Mouse (Mus musculus): Measurements from ENCODE around the gene Lhpp.
"Not testable (repeated sequence)": the region's sequence is repeated elsewhere in the genome, so short reads cannot be mapped to it uniquely, and the experiment has no call there.

The Lhpp gene

DNA sequence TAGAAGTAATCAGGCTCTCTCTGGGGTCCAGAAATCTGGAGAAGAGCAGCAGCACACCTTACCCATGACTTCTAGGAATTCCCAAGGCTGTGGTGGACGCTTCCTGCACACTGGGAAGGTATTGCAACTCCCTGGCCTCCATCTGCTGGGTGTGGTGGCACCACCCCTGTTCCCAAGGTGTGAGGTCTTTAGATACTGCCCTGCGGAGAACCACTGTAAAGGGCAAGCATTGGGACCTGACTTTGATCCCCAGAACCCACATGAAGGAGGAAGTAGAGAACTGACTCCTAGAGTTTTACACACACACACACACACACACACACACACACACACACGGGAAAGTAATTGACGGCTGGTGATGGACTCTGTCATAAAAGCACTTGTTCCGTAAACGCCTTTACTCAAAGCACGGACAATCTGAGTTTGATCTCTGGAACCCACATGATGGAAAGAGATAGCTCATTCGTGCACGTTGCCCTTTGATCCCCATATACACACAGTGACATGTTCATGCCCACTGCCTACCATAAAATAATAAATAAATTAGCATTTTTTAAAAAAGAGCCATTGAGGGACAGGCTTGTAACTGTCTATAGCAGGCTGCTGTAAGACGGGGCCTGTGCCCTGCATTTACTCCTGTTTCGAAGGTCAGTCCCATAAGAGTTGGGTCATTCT, 34.3 kb downstream of the Lhpp start:
- in situ Hi-C loops (cut with MboI; ENCODE audit: low sequenced_read_pairs) = no loop called here

DNA sequence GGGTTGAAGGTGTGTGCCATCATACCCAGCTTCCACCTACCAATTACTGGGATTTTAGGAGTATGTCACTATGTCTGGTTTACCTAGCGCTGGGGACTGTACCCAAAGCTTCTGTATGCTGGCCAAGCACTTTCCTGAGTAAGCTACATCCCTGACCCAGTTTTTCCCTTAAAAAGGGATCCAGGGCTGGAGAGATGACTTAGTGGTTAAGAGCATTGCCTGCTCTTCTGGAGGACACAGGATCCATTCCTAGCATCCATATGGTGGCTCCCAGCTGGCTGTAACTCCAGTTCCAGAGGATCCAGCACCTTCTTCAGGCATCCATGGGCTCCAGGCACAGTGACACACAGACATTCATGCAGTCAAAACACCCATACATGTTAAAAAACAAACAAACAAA, 36.1 kb downstream of the Lhpp start:
- in situ Hi-C loops (cut with MboI; ENCODE audit: low sequenced_read_pairs) = no loop called here

DNA sequence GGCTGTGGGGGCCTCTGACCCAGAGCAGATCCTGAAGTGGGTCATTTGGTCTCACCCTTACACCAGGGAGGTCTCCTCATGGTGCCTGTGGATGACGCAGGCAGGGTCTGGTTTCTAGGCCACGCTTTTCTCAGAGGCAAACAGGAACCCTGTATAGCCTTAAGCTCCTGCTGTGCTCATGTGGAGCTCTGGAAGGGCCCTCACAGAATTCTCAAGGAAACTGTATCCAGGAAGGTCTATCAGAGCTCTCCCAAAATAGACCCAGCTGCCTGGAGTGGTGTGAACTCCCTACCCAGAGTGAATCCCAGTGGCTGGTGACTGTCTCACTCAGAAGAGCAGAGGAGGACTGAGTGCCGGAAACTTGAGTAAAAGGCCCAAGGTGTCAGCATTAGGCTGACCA, 44.0 kb downstream of the Lhpp start:
- in situ Hi-C loops (cut with MboI; ENCODE audit: low sequenced_read_pairs) = loop anchor here (5.0 to 10.0 kb wide), 2 partner anchors 230 to 343 kb away; no protein-coding TSS in a partner anchor

- in situ Hi-C loops (cut with MboI; ENCODE audit: low sequenced_read_pairs) = loop anchor here (10.0 kb wide), 1 partner anchor 229 kb away; no protein-coding TSS in a partner anchor
These were observed 45.6 kb downstream of the Lhpp start for GRCm38 (mm10) chr7:132656075-132656474.

- in situ Hi-C loops (cut with MboI; ENCODE audit: low sequenced_read_pairs) = loop anchor here (10.0 kb wide), 1 partner anchor 228 kb away; no protein-coding TSS in a partner anchor
These were observed 46.1 kb downstream of the Lhpp start for GRCm38 (mm10) chr7:132656548-132656947.

GRCm38 (mm10) chr7:132657371-132658057, 47.1 kb downstream of the Lhpp start:
- in situ Hi-C loops (cut with MboI; ENCODE audit: low sequenced_read_pairs) = loop anchor here (10.0 kb wide), 1 partner anchor 227 kb away; no protein-coding TSS in a partner anchor

DNA sequence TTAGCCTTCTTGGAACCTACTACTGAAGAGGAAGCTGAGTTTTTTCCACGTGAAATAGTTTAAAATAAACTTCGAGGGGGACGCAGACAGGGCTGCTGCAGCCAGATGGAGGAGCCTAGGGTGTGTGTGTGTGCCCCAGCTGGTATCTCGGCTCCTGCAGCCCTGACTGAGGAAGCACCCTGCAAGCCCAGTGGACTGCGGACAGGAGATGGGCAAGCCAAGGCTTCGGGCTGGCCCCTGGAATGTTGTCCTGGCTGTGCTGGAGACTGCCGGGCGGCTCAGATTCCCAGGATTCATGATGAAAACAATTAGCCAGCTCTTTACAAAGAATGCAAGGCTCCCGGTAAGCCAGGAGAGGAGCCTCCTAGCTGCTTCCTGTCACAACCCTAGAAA, 47.6 kb downstream of the Lhpp start:
- in situ Hi-C loops (cut with MboI; ENCODE audit: low sequenced_read_pairs) = loop anchor here (10.0 kb wide), 1 partner anchor 227 kb away; no protein-coding TSS in a partner anchor

DNA sequence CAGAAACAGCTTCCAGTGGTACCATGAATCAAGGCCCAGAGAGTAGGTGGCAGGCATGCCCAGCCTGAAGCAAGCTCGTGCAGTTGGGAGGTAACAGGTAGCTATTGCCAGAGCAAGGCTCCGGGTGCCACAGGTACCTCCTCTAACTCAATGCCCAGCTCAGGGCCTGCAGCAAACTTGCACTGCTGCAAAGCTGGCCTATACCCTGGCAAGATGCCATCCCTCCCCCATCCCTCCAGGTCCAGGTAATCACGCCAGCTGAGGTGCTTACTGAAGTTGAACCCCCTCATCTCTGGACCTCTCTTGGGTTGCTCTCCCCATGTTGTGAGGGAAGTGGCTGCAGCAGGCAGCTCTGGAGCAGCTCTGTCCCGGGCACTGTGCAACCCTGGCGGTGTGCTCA, 48.2 kb downstream of the Lhpp start:
- in situ Hi-C loops (cut with MboI; ENCODE audit: low sequenced_read_pairs) = loop anchor here (10.0 kb wide), 1 partner anchor 226 kb away; no protein-coding TSS in a partner anchor

DNA sequence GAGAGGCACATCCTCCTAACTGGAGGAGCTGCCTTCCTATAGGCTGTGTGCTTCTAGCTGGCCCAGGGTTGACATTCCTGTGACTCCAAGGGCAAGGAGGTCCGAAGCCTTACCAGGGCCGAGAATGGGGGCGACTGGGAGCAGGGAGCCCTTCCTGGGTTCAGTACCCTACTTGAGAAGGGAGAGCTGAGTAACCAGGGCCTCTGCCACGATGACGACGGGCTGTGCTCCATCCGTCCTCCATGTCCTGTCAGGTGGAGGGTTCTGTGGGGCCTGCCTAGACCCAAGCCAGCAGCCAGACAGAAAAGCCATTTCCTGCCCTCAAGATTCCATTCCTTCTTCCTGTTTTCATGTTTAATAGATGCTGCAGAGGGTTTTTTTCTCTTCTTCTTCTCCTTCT, 49.2 kb downstream of the Lhpp start:
- in situ Hi-C loops (cut with MboI; ENCODE audit: low sequenced_read_pairs) = loop anchor here (10.0 kb wide), 1 partner anchor 225 kb away; no protein-coding TSS in a partner anchor

DNA sequence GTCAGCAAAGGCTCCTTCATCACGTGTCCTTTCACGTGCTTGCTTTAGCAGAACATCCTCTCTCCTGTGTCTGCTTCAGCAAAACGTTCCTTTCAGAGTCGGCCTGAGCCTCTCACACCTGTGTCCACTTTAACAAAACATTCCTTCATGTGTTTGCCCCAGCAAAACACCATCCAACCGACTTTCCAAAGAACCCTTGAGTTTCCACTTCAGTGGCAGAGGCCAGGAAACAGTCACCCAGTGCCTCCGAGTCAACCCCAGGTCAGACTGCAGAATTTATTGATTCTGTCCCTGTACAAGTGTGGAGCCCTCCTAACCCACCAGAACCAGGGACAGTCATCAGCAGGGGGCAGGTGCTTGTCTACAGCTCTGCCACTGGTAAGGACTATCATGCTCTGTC, 52.4 kb downstream of the Lhpp start:
- in situ Hi-C loops (cut with MboI; ENCODE audit: low sequenced_read_pairs) = not testable (repeated sequence)

GRCm38 (mm10) chr7:132664815-132665214, 54.4 kb downstream of the Lhpp start:
- in situ Hi-C loops (cut with MboI; ENCODE audit: low sequenced_read_pairs) = no loop called here

DNA sequence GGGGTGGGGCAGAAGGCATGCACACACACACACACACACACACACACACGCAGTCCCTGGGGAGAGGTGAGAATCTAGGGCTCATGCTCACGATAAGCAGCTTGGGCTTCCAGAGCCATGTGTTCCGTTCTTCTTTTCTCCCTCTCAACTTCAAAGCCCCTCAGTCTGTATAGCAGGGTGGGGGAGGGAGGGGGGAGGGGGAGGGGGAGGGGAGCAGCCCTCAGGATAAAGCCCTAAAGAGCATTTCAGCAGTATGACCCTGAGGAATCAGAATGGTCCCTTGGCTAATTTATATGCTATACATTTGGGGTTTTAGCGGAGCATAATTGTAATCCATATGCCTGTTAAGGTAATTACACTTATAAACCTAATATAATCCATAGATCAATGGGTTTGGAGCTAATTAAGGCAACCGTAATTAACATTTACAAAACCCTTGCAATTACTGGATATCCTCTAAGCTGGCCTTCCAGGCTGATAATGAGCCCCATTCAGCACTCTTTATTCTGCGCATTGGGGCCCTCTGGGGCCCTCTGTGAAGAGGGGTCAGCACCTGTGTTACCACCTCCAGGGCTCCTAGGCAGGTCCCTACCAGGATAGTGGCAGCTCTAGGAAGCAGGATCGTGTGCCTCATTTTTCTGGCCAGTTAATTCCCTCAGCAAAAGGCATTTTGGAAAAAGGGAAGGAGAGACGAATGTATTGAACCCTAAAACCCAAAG, 55.4 kb downstream of the Lhpp start:
- in situ Hi-C loops (cut with MboI; ENCODE audit: low sequenced_read_pairs) = no loop called here

GRCm38 (mm10) chr7:132666516-132666915, 56.1 kb downstream of the Lhpp start:
- in situ Hi-C loops (cut with MboI; ENCODE audit: low sequenced_read_pairs) = no loop called here

GRCm38 (mm10) chr7:132668604-132669003, 58.2 kb downstream of the Lhpp start:
- in situ Hi-C loops (cut with MboI; ENCODE audit: low sequenced_read_pairs) = no loop called here

- in situ Hi-C loops (cut with MboI; ENCODE audit: low sequenced_read_pairs) = no loop called here
These were observed 59.8 kb downstream of the Lhpp start for GRCm38 (mm10) chr7:132669999-132670862.

GRCm38 (mm10) chr7:132670863-132671165, 60.4 kb downstream of the Lhpp start:
- in situ Hi-C loops (cut with MboI; ENCODE audit: low sequenced_read_pairs) = no loop called here

- in situ Hi-C loops (cut with MboI; ENCODE audit: low sequenced_read_pairs) = no loop called here
These were observed 62.1 kb downstream of the Lhpp start for GRCm38 (mm10) chr7:132672481-132672959.

GRCm38 (mm10) chr7:132673931-132674755, 63.7 kb downstream of the Lhpp start:
- in situ Hi-C loops (cut with MboI; ENCODE audit: low sequenced_read_pairs) = no loop called here

DNA sequence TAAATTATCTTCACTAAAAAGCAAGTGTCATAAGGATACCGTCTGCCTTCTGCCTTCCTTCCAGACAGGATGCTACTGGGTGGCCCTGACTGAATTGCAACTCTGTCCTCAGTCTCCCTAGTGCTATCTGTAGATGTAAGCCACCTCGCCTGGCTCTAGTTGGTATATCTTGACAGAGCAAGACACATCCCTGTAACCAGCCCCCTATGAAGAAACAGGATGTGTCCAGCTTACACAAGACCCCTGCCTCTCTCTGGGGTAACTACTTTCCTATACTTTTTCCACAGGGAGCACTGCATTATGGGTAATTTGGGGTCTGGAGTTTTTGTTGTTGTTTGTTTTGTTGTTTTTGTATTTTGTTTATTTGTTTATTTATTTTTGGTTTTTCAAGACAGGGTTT, 65.5 kb downstream of the Lhpp start:
- in situ Hi-C loops (cut with MboI; ENCODE audit: low sequenced_read_pairs) = no loop called here

GRCm38 (mm10) chr7:132679117-132679516, 68.7 kb downstream of the Lhpp start:
- in situ Hi-C loops (cut with MboI; ENCODE audit: low sequenced_read_pairs) = no loop called here
